Mouse (Mus musculus) hindlimb bud, embryonic 11.5 days (tissue): ENCODE data around the gene Tekt5.

Experiments used
- DNase-seq: peaks from one replicate; pipeline ENCODE4 v3.0.0-alpha.2; 2012; ENCODE audit warnings: low read depth, low spot score; ENCODE audit errors: extremely low spot score

The Tekt5 gene

GRCm38 (mm10) chr16:10337422-10338197 lies 57.7 kb downstream of the Tekt5 start:
- no peak for DNase-seq

DNA sequence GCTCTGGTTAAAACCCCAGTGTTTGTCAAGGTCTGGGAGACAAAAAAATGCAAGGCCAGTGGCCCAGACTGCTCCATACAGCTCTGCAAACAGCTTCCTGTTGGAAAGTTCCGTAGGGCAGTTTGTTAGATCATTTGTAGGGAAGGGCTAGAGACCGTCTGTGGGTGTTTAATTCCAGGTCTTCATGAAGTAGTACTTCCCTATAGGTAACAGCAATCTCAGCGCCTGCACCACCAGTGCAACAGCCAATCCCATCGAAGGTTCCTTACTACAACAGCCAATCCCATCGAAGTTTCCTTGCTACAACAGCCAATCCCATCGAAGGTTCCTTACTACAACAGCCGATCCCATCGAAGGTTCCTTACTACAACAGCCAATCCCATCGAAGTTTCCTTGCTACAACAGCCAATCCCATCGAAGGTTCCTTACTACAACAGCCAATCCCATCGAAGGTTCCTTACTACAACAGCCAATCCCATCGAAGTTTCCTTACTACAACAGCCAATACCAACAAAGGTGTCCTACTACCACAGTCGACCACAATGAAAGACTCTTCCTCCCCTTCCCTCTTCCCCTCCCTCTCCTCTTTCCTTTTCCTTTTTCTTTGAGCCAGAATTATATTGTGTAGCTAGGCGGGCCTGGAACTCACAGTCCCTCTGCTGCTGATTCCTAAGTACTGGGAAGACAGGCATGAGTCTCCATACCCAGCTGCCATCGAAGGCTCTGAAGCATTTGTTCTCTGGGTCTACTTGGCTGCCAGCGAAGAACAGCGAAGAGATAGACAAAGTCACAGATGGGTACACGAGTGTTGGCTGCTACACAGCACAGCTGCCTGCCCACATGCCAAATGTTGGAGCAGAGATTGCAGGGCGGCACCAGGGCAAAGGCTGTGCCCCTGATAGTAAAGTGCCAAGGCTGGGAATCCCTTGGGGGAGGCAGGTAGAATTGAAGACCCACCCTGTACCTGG lies 58.6 kb downstream of the Tekt5 start:
- DNase-seq, result no peak

DNA sequence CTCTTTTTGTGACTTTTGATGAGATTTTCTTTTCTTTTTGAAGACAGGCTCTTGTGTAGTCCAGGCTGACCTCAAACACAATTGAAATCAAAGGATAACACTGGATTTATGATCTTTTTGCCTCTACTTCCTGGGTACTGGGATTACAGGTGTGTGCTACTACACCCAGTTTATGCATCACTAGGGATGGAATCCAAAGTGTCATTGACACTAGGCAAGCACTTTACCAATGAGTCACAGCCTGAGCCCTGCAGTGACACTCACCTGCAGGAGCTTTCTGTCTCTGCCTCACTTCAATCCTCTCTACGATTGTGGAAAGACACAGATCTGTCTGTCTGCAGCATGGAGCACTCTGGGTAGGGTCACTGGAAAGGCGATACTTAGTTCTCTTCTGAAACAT lies 59.3 kb downstream of the Tekt5 start:
- DNase-seq, result no peak

- no peak for DNase-seq
Observed at GRCm38 (mm10) chr16:10332732-10333131, 62.6 kb downstream of the Tekt5 start.

- DNase-seq, result no peak
Observed at GRCm38 (mm10) chr16:10330586-10331495, 64.4 kb downstream of the Tekt5 start.

GRCm38 (mm10) chr16:10327563-10328333 lies 67.5 kb downstream of the Tekt5 start:
- DNase-seq, result no peak

- DNase-seq, result no peak
Observed at GRCm38 (mm10) chr16:10319914-10320569, 75.2 kb downstream of the Tekt5 start.

GRCm38 (mm10) chr16:10317197-10317544 lies 78.1 kb downstream of the Tekt5 start:
- no peak for DNase-seq

DNA sequence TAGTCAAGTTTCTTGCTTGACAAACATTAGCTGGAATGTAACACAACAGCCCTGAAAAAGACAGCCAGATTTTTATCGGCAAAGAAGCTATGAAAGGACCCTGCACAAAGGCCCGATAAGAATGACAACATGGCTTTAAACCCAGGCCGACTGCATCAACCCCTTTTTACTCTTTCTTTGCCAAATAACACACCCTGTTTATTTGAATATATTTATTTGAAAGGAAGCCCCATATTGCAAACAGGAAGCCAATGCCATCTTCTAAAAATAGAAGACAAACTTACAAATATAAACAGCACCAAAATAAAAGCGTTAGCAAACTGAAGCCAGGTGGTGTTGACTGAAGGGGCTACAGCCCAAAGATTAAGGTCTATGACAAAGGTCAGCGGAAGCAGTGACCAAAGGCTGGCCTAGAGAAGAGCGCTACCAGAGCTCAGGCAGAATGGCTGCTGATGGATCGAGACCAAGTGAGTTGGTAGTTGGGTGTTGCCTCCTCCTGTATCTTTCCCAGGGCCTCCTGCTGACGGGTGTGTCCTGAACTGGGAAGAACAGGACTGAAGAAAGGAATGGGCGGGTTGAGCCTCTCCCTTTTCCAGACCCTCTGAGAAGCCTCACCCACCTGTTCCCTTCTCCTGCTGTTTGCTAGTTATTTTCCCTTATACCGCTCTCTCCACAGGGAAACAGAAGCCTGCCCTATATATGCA lies 78.6 kb downstream of the Tekt5 start:
- DNase-seq, result no peak

DNA sequence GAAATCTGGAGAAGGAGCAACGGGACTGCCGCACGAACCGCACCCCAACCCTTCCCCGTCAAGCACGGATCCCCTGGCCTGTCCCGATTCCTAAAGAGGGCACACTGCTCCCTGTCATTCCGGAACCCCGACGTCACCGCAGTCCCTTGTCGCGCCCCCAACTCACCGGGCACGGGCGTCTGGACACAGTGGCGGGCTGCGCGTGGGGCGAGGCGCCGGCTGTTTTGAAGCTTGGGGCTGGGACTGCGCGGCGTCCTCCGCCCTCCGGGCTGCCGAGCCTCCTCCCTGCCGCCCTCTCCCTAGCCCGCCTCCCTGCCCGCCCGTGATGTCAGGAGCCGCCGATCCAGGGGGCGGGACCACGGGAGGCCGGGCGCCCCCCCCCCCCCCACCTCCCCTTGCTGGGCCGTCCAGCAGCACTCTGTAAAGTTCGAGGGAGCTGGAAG lies 81.6 kb downstream of the Tekt5 start, which contains the start of gene Emp2:
Gene Emp2, minus strand, starts transcription at position 323 of the 443 bp plus-strand sequence.
- DNase-seq, result no peak

- DNase-seq, result no peak
Observed at GRCm38 (mm10) chr16:10313226-10313625, 82.1 kb downstream of the Tekt5 start.

DNA sequence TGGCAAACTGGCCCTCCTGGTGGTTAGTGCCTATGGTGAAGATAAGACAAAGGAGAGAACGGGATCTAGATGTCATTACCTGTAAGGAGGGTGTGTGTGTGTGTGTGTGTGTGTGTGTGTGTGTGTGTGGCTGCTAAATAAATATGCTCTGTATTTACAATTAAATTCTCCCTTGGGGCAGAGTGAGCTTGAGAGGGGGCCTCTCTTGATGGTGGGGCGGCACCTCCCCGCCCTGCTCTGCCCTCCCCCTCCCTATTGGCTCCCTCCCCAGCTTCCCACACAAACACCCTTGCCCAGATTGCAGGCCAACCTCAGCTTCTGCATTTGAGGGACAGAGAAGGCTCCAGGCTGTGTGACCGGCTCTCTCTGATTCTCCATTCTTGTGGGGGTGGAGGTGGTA lies 83.3 kb downstream of the Tekt5 start:
- no peak for DNase-seq

DNA sequence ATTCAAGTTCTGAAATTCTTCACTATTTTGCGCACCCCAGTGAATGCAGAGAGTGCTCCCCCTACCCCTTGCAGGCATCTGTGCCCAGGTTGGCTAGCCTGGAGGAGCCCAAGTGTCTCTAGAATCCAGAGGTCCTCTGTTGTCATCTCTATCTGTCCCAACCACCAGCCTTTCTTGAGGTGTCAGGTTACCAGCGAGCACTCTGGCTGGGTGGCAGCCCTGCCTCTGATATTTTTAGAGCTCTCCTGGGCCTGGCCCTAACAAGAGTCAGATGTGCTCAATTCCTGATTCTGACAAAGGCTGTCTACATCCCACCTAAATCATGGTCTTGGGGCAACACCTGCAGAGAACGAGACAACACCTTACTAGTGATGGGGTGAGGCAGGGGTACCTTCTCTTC lies 84.2 kb downstream of the Tekt5 start:
- DNase-seq, result no peak

- no peak for DNase-seq
Observed at GRCm38 (mm10) chr16:10310507-10310906, 84.8 kb downstream of the Tekt5 start.
